Mouse (Mus musculus): ENCODE measurements at regions not wholly inside any gene's neighbourhood (a gene's known extent, or its start where the extent isn't known, plus 50 kb on each side); places are given as distances from the start of the nearest gene placed in this dataset.

DNA sequence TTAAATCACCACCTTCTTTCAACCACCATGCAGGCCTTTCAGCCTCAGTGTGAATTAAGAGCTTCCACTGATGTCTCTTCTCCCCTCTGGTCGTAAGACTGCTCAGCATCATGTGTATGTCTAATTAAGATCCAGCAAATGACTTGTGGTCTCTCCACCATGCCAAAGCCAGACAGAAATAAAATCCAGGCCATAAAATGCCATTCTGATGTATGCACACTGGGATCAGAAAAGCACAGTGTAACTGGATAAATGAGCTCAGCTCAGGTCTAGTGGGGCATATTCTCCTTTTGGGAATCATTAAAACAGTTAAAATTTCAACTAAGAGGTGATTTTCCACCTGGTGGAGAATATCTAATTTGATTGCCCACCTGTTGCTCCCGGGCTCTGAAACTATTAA, 136.5 kb downstream of the Slc5a7 start:
- no peaks in the 10 kb centered on the region for H3K36me3 ChIP-seq (ENCODE audit: control insufficient read depth, insufficient read depth, low read length)
- no peaks in the 10 kb centered on the region for H3K4me1 ChIP-seq (ENCODE audit: control insufficient read depth, insufficient read depth, low read length)
- no peak overlapping the region for H3K4me3 ChIP-seq (replicated peaks; ENCODE audit: low read length)
- no peaks in the 10 kb centered on the region for H3K9me3 ChIP-seq (replicated peaks; ENCODE audit: control insufficient read depth, low read length)
- no peaks in the 10 kb centered on the region for H3K27me3 ChIP-seq (ENCODE audit: control insufficient read depth, insufficient read depth, low read length)
- 73% methylated on average over 2 of the region's 2 CpGs for WGBS
- no peak overlapping the region for H3K9ac ChIP-seq (ENCODE audit: low read length)
- H3K4me2 ChIP-seq (ENCODE audit: low read depth, low read length): no peak overlapping the region
- ATAC-seq (ENCODE audit: insufficient read depth, low FRiP score): no peak
- H3K27ac ChIP-seq (ENCODE audit: low read length): no peak overlapping the region

DNA sequence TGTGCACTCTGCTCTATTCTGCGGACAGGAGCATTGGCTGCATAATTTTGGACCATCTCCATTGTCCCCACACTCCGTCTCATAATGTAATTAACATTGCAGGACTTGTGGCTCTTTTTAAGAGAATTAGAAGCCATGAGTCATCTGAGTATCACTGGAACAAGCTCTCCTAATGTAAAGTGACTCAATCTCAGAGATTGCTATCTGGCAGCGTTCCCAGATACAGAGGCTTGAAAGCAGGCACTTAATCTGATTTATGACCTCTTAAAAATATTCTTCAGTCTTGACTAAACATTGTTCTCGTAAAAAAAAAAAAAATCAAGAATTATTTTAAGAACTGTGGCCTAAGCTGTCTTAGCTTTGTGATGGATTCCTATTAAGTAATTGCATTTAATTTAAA, 140.1 kb downstream of the Slc5a7 start:
- 25% methylated on average over 4 of the region's 4 CpGs for WGBS
- peak; percentile 86; the same call in 1 of the 2 replicates for ATAC-seq (ENCODE audit: insufficient read depth, low FRiP score)
- no peak overlapping the region for H3K9ac ChIP-seq (ENCODE audit: low read length)

DNA sequence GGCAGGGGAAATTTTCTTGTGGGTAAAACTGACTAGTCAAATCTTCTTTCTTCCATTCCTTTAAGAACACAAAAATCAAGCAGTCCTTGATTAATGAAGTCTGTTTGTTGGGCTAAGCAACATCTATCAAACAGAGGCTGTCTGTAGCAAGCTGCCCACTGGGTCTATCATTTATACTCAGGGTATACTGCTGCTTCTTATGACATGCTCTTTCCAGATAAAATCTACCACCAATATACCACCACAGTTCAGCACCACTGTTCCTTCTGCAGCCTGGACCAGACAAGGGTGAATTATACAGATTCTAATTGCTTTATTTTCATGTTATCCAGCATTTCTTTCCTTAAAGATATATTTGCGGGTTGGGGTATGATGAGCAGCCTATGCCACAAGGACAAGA, 140.5 kb downstream of the Slc5a7 start:
- ATAC-seq (ENCODE audit: insufficient read depth, low FRiP score): peak; percentile 21; the same call in 1 of the 2 replicates
- H3K27ac ChIP-seq (ENCODE audit: low read length): peak overlapping the region; percentile 24; the same call in 1 of the 2 replicates
- 65% methylated on average over 1 of the region's 1 CpGs for WGBS

More for the DNA sequence above, 140.1 kb downstream of the Slc5a7 start:
- Histone ChIP-seq H3K9me3 (replicated peaks; ENCODE audit: control insufficient read depth, low read length) (no peaks in the 10 kb centered on the region), H3K27me3 (ENCODE audit: control insufficient read depth, insufficient read depth, low read length) (no peaks in the 10 kb centered on the region), H3K4me2 (ENCODE audit: low read depth, low read length) (no peak overlapping the region), H3K27ac (ENCODE audit: low read length) (peak overlapping the region; percentile 24; the same call in 1 of the 2 replicates), H3K4me1 (ENCODE audit: control insufficient read depth, insufficient read depth, low read length) (no peaks in the 10 kb centered on the region), H3K4me3 (replicated peaks; ENCODE audit: low read length) (no peak overlapping the region), H3K36me3 (ENCODE audit: control insufficient read depth, insufficient read depth, low read length) (no peaks in the 10 kb centered on the region)

DNA sequence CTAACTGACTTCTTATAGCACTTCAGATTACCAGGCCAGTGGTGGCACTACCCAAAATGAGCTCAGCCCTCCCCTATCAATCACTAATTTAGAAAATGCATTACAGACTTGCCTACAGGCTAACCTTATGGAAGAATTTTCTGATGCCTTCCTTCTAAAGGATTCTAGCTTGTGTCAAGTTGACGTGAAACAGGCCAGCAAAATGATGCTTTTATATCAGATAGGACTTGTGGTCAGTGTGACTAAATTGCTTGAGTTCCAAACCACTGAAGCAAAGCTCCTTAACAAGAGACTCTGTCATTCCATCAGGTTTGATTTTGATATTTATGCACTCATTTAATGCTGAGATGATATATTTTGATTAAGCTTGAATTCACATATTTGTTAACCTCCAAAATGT, 143.0 kb downstream of the Slc5a7 start:
- no peak for ATAC-seq (ENCODE audit: insufficient read depth, low FRiP score)
- H3K4me2 ChIP-seq (ENCODE audit: low read depth, low read length): no peak overlapping the region
- H3K36me3 ChIP-seq (ENCODE audit: control insufficient read depth, insufficient read depth, low read length): no peaks in the 10 kb centered on the region
- H3K27ac ChIP-seq (ENCODE audit: low read length): no peak overlapping the region
- H3K27me3 ChIP-seq (ENCODE audit: control insufficient read depth, insufficient read depth, low read length): no peaks in the 10 kb centered on the region
- H3K4me1 ChIP-seq (ENCODE audit: control insufficient read depth, insufficient read depth, low read length): no peaks in the 10 kb centered on the region
- WGBS: 68% methylated on average over 1 of the region's 1 CpGs
- H3K9me3 ChIP-seq (replicated peaks; ENCODE audit: control insufficient read depth, low read length): no peaks in the 10 kb centered on the region
- no peak overlapping the region for H3K9ac ChIP-seq (ENCODE audit: low read length)
- no peak overlapping the region for H3K4me3 ChIP-seq (replicated peaks; ENCODE audit: low read length)

More for the DNA sequence above, 140.5 kb downstream of the Slc5a7 start:
- H3K4me1 ChIP-seq (ENCODE audit: control insufficient read depth, insufficient read depth, low read length): no peaks in the 10 kb centered on the region
- no peaks in the 10 kb centered on the region for H3K9me3 ChIP-seq (replicated peaks; ENCODE audit: control insufficient read depth, low read length)
- H3K4me2 ChIP-seq (ENCODE audit: low read depth, low read length): no peak overlapping the region
- H3K27me3 ChIP-seq (ENCODE audit: control insufficient read depth, insufficient read depth, low read length): no peaks in the 10 kb centered on the region
- no peak overlapping the region for H3K9ac ChIP-seq (ENCODE audit: low read length)
- no peak overlapping the region for H3K4me3 ChIP-seq (replicated peaks; ENCODE audit: low read length)
- no peaks in the 10 kb centered on the region for H3K36me3 ChIP-seq (ENCODE audit: control insufficient read depth, insufficient read depth, low read length)

DNA sequence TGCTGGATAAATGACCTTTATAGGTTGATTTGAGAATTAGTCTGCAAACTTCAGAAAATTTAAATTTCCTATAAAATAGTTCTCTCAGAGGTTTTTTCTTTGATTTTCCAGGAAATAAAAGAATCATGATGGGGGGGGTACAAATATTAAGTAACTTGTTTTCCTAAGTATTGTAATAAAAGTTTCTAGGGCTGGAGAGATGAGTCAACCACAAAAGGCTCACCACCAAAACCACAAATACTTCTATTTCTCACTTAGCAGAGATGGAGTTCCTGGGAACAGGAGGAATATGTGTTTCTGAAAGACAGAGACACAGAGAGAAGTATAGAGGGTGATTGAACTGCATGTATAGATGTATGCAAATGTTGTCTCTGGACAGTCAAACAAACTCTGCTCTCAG, 144.3 kb downstream of the Slc5a7 start:
- Histone ChIP-seq H3K9me3 (replicated peaks; ENCODE audit: control insufficient read depth, low read length) (no peaks in the 10 kb centered on the region), H3K4me3 (replicated peaks; ENCODE audit: low read length) (no peak overlapping the region), H3K4me2 (ENCODE audit: low read depth, low read length) (no peak overlapping the region), H3K36me3 (ENCODE audit: control insufficient read depth, insufficient read depth, low read length) (no peaks in the 10 kb centered on the region), H3K27me3 (ENCODE audit: control insufficient read depth, insufficient read depth, low read length) (no peaks in the 10 kb centered on the region), H3K27ac (ENCODE audit: low read length) (no peak overlapping the region), H3K9ac (ENCODE audit: low read length) (no peak overlapping the region), H3K4me1 (ENCODE audit: control insufficient read depth, insufficient read depth, low read length) (no peaks in the 10 kb centered on the region)
- ATAC-seq (ENCODE audit: insufficient read depth, low FRiP score): no peak

Data from stomach, embryonic 16.5 days (tissue).